Mouse (Mus musculus) layer of hippocampus, postnatal 36 days (tissue): Measurements from ENCODE around the gene Rangap1. TPM values are rescaled to one million over a fixed set of nuclear protein-coding genes. Genes with fewer than 3 reads are reported as not detected.
"Not testable (repeated sequence)": the region's sequence is repeated elsewhere in the genome, so short reads cannot be mapped to it uniquely, and the experiment has no call there.

Source experiments
- DNase-seq, 2 experiments: peaks; one replicate each; pipeline ENCODE4 v3.0.0; 2022
- total RNA-seq, 2 experiments: library from RNA; stranded (reverse); gene quantifications; 2 replicates each; pipeline ENCODE4 v1.2.3; 2021

Rangap1 gene
- total RNA-seq, 2 experiments from 2014 or later: 158 to 165 TPM

DNA sequence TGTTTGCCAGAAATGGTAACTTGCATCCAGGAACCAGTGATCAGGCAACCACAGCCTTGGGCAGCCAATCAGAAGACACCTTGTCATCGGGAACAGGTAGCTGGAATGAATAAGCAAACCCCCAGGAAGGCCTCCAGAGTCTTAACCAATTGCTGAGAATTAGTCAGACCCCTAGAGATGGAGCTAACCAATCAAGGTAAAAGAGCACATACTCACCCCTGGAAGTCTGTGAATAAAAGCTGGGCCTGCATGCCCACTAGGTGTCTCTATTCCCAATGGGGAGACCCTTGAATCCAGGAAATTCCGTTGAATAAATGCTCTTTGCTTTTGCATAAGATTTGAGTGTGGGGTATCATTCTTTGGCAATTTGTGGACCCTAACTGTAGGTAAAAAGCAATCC lies 5.4 kb downstream of the Rangap1 start:
- DNase-seq: no peak

- DNase-seq: no peak
Observed at GRCm38 (mm10) chr15:81739296-81739695, 6.0 kb downstream of the Rangap1 start.

GRCm38 (mm10) chr15:81735075-81735474 lies 10.3 kb downstream of the Rangap1 start:
- no peak for DNase-seq

DNA sequence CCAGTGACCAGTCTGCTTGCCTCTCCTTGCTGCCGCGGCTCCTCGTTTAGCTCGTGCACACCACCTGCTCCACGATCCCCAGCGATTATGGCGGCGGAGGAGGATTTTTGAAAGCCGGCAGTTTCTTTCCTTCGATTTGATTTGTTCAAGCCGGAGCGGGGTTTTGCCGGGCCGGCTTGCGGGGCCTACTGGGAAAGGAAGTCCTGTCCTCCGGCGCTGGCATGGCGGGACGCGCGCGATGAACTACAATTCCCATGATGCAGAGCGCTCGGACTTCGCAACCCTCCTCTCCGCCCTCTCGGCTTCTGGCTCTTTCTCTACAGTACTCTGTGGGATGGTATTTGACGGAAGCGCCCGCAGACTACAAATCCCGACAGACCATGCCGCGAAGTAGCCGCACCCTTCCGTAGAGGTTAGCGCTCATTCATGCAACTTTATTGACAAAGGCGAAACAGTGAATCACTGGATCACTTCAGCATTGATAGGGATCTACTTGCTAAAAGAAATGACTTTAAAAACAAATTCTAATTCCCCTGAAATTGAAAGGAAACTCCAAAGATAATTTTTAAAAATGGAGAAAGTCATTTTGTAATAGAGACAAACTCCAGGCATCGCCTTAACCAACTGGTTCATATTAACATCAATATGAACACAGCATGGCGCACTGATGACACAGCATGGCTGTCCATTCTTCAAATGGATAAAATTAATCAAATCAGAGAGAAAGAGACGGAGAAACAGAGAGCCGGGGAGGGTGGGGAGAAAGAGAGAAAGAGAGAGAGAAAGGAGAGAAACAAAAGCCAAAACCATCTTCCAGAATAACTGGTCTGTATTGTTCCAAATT lies 15.3 kb downstream of the Rangap1 start:
- peak; percentile 98 to 99 for DNase-seq

- DNase-seq: peak; percentile 40 to 57
Observed at GRCm38 (mm10) chr15:81729241-81729791, 16.0 kb downstream of the Rangap1 start.

DNA sequence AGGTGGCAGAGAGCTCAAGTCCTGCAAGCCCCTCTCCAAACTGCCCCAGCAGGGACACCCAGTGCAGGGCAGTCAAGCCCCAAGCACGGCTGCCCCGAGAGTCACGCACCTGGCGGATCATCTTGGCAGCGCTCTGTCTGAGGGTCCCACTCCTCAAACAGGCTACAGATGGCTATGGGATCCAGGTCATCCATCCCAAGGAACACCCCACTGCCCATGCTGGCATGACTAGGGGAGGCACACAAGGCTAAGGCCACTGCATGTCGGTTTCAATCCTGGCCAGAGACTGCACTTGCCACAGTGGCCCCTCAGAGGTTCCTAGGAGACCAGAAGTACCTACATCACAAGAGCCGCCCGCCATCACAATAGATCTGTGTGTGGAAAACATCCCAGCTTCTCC lies 19.4 kb downstream of the Rangap1 start:
- no peak for DNase-seq

- DNase-seq: no peak
Observed at GRCm38 (mm10) chr15:81723653-81724052, 21.7 kb downstream of the Rangap1 start.

GRCm38 (mm10) chr15:81722361-81722760 lies 23.0 kb downstream of the Rangap1 start:
- no peak for DNase-seq

GRCm38 (mm10) chr15:81719139-81719531 lies 26.2 kb downstream of the Rangap1 start:
- DNase-seq: no peak

DNA sequence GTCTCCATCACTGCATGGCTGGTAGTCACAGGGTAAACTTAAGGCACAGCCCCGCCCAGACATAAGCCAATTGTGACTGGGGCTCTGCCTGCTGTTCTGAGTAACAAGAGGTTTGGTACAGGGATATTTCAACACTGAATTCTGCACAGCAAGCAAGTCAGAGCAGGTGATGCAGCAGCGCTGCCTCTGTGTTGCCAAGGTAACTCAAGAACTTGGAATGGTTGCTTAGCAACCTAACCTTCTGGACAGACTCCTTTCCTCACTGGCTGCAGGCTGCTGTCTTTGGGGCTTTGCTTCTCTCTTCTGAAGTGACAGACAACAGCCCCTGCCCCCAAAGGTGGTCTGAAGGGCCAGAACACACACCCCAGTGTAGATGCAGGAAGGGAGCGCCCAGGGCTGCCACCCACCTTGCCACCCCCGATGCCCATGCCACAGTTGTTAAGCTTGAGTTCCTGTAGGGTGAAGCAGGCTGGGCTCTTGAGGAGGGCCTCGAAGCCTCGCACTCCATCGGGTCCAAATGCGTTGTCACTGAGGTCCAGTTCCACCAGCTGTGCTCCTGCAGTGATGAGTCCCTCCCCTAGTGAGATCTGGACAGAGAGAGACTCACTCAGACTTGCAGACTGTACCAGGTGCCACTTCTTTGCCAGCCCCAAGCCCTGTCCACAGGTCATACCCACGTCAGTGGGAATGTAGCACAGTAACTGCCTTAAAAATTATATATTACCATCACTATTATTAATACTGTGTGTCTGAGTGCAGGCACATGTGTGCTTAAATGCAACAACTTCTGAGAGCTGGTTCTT lies 26.8 kb downstream of the Rangap1 start:
- DNase-seq: no peak

- DNase-seq: no peak
Observed at GRCm38 (mm10) chr15:81713742-81714141, 31.6 kb downstream of the Rangap1 start.

- no peak for DNase-seq
Observed at GRCm38 (mm10) chr15:81710801-81711200, 34.5 kb downstream of the Rangap1 start.

- no peak for DNase-seq
Observed at GRCm38 (mm10) chr15:81709686-81710085, 35.6 kb downstream of the Rangap1 start.

- DNase-seq: no peak
Observed at GRCm38 (mm10) chr15:81708991-81709390, 36.3 kb downstream of the Rangap1 start.

DNA sequence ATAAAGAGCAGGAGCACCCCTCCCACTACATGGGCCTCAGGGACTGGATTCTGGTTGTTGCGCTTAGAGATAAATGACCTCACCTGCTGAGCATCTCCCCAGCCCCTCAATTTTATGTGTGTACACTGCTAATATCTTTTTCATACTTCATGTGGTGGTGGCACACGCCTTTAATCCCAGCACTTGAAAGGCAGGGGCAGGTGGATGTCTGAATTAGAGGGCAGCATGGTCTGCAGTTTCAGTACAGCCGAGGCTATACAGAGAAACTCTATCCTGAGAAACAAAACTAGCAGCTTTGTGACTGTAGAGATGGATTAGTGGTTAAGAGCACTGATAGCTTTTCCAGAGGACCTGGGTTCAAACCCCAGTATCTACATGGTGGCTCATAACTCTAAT lies 42.2 kb downstream of the Rangap1 start:
- no peak for DNase-seq

GRCm38 (mm10) chr15:81702306-81703093 lies 42.8 kb downstream of the Rangap1 start:
- no peak for DNase-seq

DNA sequence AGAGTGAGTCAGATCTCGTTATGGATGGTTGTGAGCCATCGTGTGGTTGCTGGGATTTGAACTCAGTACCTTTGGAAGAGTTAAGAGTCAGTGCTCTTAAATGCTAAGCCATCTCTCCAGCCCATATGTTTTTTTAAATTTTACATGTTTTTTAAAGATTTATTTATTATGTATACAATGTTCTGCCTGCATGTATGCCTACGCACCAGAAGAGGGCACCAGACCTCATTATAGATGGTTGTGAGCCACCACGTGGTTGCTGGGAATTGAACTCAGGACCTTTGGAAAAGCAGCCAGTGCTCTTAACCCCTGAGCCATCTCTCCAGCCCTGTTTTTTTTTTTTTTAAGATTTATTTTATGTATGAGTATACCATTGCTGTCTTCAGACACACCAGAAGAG lies 44.0 kb downstream of the Rangap1 start:
- not testable (repeated sequence) for DNase-seq

DNA sequence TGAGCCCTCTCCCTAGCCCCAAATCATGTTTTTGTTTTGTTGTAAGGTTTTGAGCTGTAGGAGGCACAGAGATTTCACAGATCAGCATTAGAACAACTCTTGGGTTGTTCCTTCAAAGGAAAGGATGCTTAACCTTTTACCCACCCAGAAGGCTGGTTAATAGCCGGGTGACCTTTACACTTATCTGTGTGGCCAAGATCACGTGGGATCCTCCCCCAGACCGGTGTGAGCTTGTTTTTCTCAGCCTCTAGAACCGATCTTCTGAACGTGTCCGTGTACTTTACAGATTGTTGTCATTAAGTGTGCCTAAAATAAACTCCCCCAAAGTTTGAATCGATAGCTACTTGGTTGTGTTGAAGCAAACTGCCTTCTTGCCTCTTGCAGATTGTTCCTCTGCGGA lies 44.7 kb downstream of the Rangap1 start:
- no peak for DNase-seq

GRCm38 (mm10) chr15:81700161-81700560 lies 45.2 kb downstream of the Rangap1 start:
- DNase-seq: no peak

- no peak for DNase-seq
Observed at GRCm38 (mm10) chr15:81698532-81698931, 46.8 kb downstream of the Rangap1 start.

GRCm38 (mm10) chr15:81697847-81698246 lies 47.5 kb downstream of the Rangap1 start:
- no peak for DNase-seq

- peak; percentile 46 to 53 for DNase-seq
Observed at GRCm38 (mm10) chr15:81697175-81697574, 48.2 kb downstream of the Rangap1 start, which contains the start of gene Chadl. Gene Chadl (minus strand): TSS chr15:81697287.
